Mouse (Mus musculus): Measurements from ENCODE around the gene Acad12. TPM values are rescaled to one million over a fixed set of nuclear protein-coding genes. Genes with fewer than 3 reads are reported as not detected.

Acad12 gene
- polyA plus RNA-seq, 1 experiment from 2014 or later = 1.5 TPM

- no peaks in the 10 kb centered on the region for H3K9me3 ChIP-seq (ENCODE audit: control insufficient read depth, low read length)
- peak within 1 kb of the TSS; percentile 59 for H3K4me3 ChIP-seq (ENCODE audit: low read depth, low read length)
- peak within 1 kb of the TSS; percentile 76 for H3K4me2 ChIP-seq (ENCODE audit: low read depth, low read length, severe bottlenecking)
- 4% methylated on average over 47 of the region's 47 CpGs for WGBS
- H3K27ac ChIP-seq (ENCODE audit: low read depth, low read length) = peak within 1 kb of the TSS; percentile 64
- H3K4me1 ChIP-seq (replicated peaks; ENCODE audit: control insufficient read depth, insufficient read depth, low read length) = peaks cover 7% of the 10 kb centered on the region; the same call in 1 of the 2 replicates
- ATAC-seq (replicated peaks; ENCODE audit: low FRiP score) (peak; percentile 87), DNase-seq (ENCODE audit: low spot score) (peak; percentile 91)
- peak within 1 kb of the TSS; percentile 61 for H3K9ac ChIP-seq (ENCODE audit: low read length)
- H3K36me3 ChIP-seq (ENCODE audit: control insufficient read depth, insufficient read depth, low read length) = no peaks in the 10 kb centered on the region
- H3K27me3 ChIP-seq (ENCODE audit: control insufficient read depth, insufficient read depth, low read length) = no peaks in the 10 kb centered on the region
Measured at GRCm38 (mm10) chr5:121593451-121594401, 25.0 kb downstream of the Acad12 start, which contains the start of gene Aldh2. Gene Aldh2, minus strand, starts transcription at chr5:121593824.

GRCm38 (mm10) chr5:121592816-121593407 is 25.8 kb downstream of the Acad12 start:
- no peaks in the 10 kb centered on the region for H3K36me3 ChIP-seq (ENCODE audit: control insufficient read depth, insufficient read depth, low read length)
- ATAC-seq (replicated peaks; ENCODE audit: low FRiP score) (peak; percentile 51), DNase-seq (ENCODE audit: low spot score) (peak; percentile 71)
- H3K27me3 ChIP-seq (ENCODE audit: control insufficient read depth, insufficient read depth, low read length) = no peaks in the 10 kb centered on the region
- H3K27ac ChIP-seq (ENCODE audit: low read depth, low read length) = no peak overlapping the region
- H3K4me3 ChIP-seq (ENCODE audit: low read depth, low read length) = peak overlapping the region; percentile 59
- H3K4me1 ChIP-seq (replicated peaks; ENCODE audit: control insufficient read depth, insufficient read depth, low read length) = peaks cover 7% of the 10 kb centered on the region; the same call in 1 of the 2 replicates
- H3K9ac ChIP-seq (ENCODE audit: low read length) = peak overlapping the region; percentile 61
- H3K4me2 ChIP-seq (ENCODE audit: low read depth, low read length, severe bottlenecking) = peak overlapping the region; percentile 76
- WGBS = 4% methylated on average over 33 of the region's 33 CpGs
- no peaks in the 10 kb centered on the region for H3K9me3 ChIP-seq (ENCODE audit: control insufficient read depth, low read length)

- no peaks in the 10 kb centered on the region for H3K27me3 ChIP-seq (ENCODE audit: control insufficient read depth, insufficient read depth, low read length)
- peak overlapping the region; percentile 76 for H3K4me2 ChIP-seq (ENCODE audit: low read depth, low read length, severe bottlenecking)
- no peak for ATAC-seq (replicated peaks; ENCODE audit: low FRiP score)
- no peak overlapping the region for H3K27ac ChIP-seq (ENCODE audit: low read depth, low read length)
- H3K4me3 ChIP-seq (ENCODE audit: low read depth, low read length) = peak overlapping the region; percentile 59
- DNase-seq (ENCODE audit: low spot score) = no peak
- no peaks in the 10 kb centered on the region for H3K36me3 ChIP-seq (ENCODE audit: control insufficient read depth, insufficient read depth, low read length)
- H3K9me3 ChIP-seq (ENCODE audit: control insufficient read depth, low read length) = no peaks in the 10 kb centered on the region
- H3K9ac ChIP-seq (ENCODE audit: low read length) = no peak overlapping the region; the same call in 1 of the 2 replicates
- whole genome bisulfite sequencing = 72% methylated on average over 11 of the region's 11 CpGs
- peaks cover 7% of the 10 kb centered on the region; the same call in 1 of the 2 replicates for H3K4me1 ChIP-seq (replicated peaks; ENCODE audit: control insufficient read depth, insufficient read depth, low read length)
Measured at GRCm38 (mm10) chr5:121592064-121592815, 26.5 kb downstream of the Acad12 start.

DNA sequence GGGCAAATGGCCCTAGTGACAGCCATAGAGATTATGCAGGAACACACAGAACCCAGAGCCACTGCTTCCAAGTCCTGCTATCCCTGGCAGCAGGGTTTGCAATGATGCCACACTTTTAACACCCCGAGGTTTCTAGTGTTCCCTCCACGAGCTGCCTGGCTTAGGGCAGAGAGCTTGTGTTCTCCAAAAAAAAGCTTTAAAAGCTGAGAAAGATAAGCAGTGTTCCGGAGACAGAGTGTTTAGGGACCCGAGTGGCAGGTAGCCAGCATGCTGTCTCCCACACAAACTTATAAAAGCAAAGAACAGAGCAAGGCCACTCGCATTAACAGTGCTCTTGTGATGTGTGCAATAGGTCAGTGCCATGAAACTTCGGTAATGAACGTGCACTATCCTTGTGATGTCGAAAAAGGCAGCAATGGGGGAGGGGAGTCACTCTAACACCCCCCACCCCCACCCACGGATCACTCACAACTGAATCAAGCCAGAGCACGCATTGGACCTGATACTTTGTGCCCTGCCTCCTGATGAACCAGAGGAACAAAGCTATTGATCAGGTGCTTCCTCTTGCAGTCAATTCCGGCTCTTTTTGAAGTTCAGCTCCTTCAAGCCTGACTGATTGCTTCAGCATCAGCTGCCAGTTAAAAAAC is 27.2 kb downstream of the Acad12 start:
- DNase-seq (ENCODE audit: low spot score) = no peak
- no peak for ATAC-seq (replicated peaks; ENCODE audit: low FRiP score)
- Histone ChIP-seq H3K9me3 (ENCODE audit: control insufficient read depth, low read length) (no peaks in the 10 kb centered on the region), H3K4me2 (ENCODE audit: low read depth, low read length, severe bottlenecking) (no peak overlapping the region), H3K27me3 (ENCODE audit: control insufficient read depth, insufficient read depth, low read length) (no peaks in the 10 kb centered on the region), H3K9ac (ENCODE audit: low read length) (no peak overlapping the region), H3K4me3 (ENCODE audit: low read depth, low read length) (no peak overlapping the region), H3K4me1 (replicated peaks; ENCODE audit: control insufficient read depth, insufficient read depth, low read length) (peaks cover 7% of the 10 kb centered on the region; the same call in 1 of the 2 replicates), H3K36me3 (ENCODE audit: control insufficient read depth, insufficient read depth, low read length) (no peaks in the 10 kb centered on the region), H3K27ac (ENCODE audit: low read depth, low read length) (no peak overlapping the region)
- 84% methylated on average over 11 of the region's 11 CpGs for WGBS

DNA sequence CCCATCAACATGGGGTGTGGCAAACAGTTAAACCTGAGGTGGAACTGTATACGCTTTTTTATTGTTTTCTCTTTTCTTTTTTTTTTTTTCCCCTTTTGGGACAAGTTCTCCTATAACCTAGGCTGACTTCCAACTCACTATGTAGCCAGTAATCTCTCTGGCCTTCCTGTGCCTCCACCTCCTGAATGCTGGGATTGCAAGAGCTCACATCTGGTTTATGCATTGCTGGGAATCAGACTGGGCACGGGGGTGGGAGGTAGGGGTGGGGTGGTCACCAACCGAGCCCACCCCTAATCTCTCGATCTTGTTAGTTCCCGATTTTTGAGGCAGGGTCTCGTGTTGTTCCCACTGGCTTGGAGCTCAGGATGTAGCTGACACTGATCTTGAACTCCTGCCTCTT is 28.8 kb downstream of the Acad12 start:
- no peaks in the 10 kb centered on the region for H3K27me3 ChIP-seq (ENCODE audit: control insufficient read depth, insufficient read depth, low read length)
- 89% methylated on average over 6 of the region's 6 CpGs for WGBS
- no peaks in the 10 kb centered on the region for H3K9me3 ChIP-seq (ENCODE audit: control insufficient read depth, low read length)
- no peak overlapping the region for H3K4me2 ChIP-seq (ENCODE audit: low read depth, low read length, severe bottlenecking)
- no peak overlapping the region for H3K9ac ChIP-seq (ENCODE audit: low read length)
- H3K4me3 ChIP-seq (ENCODE audit: low read depth, low read length) = no peak overlapping the region
- DNase-seq (ENCODE audit: low spot score) = no peak
- H3K27ac ChIP-seq (ENCODE audit: low read depth, low read length) = no peak overlapping the region
- H3K36me3 ChIP-seq (ENCODE audit: control insufficient read depth, insufficient read depth, low read length) = no peaks in the 10 kb centered on the region
- peaks cover 7% of the 10 kb centered on the region; the same call in 1 of the 2 replicates for H3K4me1 ChIP-seq (replicated peaks; ENCODE audit: control insufficient read depth, insufficient read depth, low read length)
- no peak for ATAC-seq (replicated peaks; ENCODE audit: low FRiP score)

DNA sequence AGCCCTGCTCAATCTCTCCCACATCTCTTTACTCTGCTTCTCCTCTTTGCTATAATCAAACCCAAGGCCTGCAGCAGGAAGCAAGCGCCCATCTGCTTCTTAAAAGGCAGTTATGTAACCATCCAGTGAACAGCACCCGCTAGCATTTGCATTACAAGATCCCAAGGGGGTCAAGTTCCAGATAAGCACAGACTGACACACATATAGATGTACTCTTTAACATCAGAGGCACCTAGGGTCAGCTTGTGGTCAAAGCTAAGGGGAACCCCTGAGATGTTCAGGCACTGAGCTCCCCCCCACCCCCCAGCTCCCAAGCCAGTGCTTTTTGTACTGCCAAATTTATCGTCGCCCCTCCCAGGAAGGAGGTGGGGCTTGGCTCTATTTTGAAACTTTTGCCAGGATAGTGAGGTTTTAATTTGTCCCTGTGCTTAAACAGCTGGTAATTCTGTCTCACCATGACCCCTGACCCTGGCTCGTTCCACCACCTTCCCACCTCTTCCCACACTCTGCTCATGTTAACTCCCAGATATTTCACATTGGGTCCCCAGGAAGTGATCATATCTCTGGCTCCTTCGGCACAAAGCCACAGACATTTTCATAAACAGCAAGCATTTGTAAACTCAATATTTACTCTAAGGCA is 32.2 kb downstream of the Acad12 start:
- 88% methylated on average over 6 of the region's 6 CpGs for WGBS
- no peaks in the 10 kb centered on the region for H3K9me3 ChIP-seq (ENCODE audit: control insufficient read depth, low read length)
- no peak for DNase-seq (ENCODE audit: low spot score)
- no peaks in the 10 kb centered on the region for H3K27me3 ChIP-seq (ENCODE audit: control insufficient read depth, insufficient read depth, low read length)
- no peak overlapping the region for H3K4me3 ChIP-seq (ENCODE audit: low read depth, low read length)
- H3K9ac ChIP-seq (ENCODE audit: low read length) = no peak overlapping the region
- H3K4me1 ChIP-seq (replicated peaks; ENCODE audit: control insufficient read depth, insufficient read depth, low read length) = no peaks in the 10 kb centered on the region
- H3K36me3 ChIP-seq (ENCODE audit: control insufficient read depth, insufficient read depth, low read length) = no peaks in the 10 kb centered on the region
- no peak overlapping the region for H3K4me2 ChIP-seq (ENCODE audit: low read depth, low read length, severe bottlenecking)
- H3K27ac ChIP-seq (ENCODE audit: low read depth, low read length) = no peak overlapping the region
- no peak for ATAC-seq (replicated peaks; ENCODE audit: low FRiP score)

- Histone ChIP-seq H3K9ac (ENCODE audit: low read length) (no peak overlapping the region), H3K4me2 (ENCODE audit: low read depth, low read length, severe bottlenecking) (no peak overlapping the region), H3K36me3 (ENCODE audit: control insufficient read depth, insufficient read depth, low read length) (no peaks in the 10 kb centered on the region), H3K9me3 (ENCODE audit: control insufficient read depth, low read length) (no peaks in the 10 kb centered on the region), H3K4me3 (ENCODE audit: low read depth, low read length) (no peak overlapping the region), H3K27ac (ENCODE audit: low read depth, low read length) (no peak overlapping the region), H3K4me1 (replicated peaks; ENCODE audit: control insufficient read depth, insufficient read depth, low read length) (no peaks in the 10 kb centered on the region), H3K27me3 (ENCODE audit: control insufficient read depth, insufficient read depth, low read length) (no peaks in the 10 kb centered on the region)
- DNase-seq (ENCODE audit: low spot score) (no peak), ATAC-seq (replicated peaks; ENCODE audit: low FRiP score) (no peak)
- 86% methylated on average over 5 of the region's 5 CpGs for WGBS
Measured at GRCm38 (mm10) chr5:121585699-121586098, 33.0 kb downstream of the Acad12 start.
